Mouse (Mus musculus): Measurements from ENCODE around the gene Syk. TPM values are rescaled to one million over a fixed set of nuclear protein-coding genes. Genes with fewer than 3 reads are reported as not detected.

The Syk gene
- polyA plus RNA-seq (2017; shearing (Covaris generic)): 1 to 10 TPM in 1 of 2 experiments, under 1 TPM in 1; 0.63 to 1.4 TPM

- ATAC-seq: peak; percentile 32
These were observed at the start of gene Syk for GRCm38 (mm10) chr13:52582878-52583661. Syk (plus strand) TSS chr13:52583173.

GRCm38 (mm10) chr13:52533644-52534043 is 49.3 kb upstream of the Syk start:
- ATAC-seq: no peak

- no peak for ATAC-seq
These were observed 47.4 kb upstream of the Syk start for GRCm38 (mm10) chr13:52535542-52535941.

- ATAC-seq: no peak
These were observed 45.0 kb upstream of the Syk start for GRCm38 (mm10) chr13:52537754-52538587.

- ATAC-seq: no peak
These were observed 44.3 kb upstream of the Syk start for GRCm38 (mm10) chr13:52538588-52539116.

- ATAC-seq: no peak
These were observed 43.5 kb upstream of the Syk start for GRCm38 (mm10) chr13:52539461-52539860.

GRCm38 (mm10) chr13:52541385-52542035 is 41.5 kb upstream of the Syk start:
- ATAC-seq: no peak

- ATAC-seq: no peak
These were observed 40.9 kb upstream of the Syk start for GRCm38 (mm10) chr13:52542036-52542526.

GRCm38 (mm10) chr13:52542636-52543035 is 40.3 kb upstream of the Syk start:
- ATAC-seq: no peak

GRCm38 (mm10) chr13:52546288-52546687 is 36.7 kb upstream of the Syk start:
- ATAC-seq: no peak

GRCm38 (mm10) chr13:52550690-52551193 is 32.2 kb upstream of the Syk start:
- no peak for ATAC-seq

- ATAC-seq: no peak
These were observed 31.7 kb upstream of the Syk start for GRCm38 (mm10) chr13:52551275-52551674.

- no peak for ATAC-seq
These were observed 30.0 kb upstream of the Syk start for GRCm38 (mm10) chr13:52552822-52553477.

- no peak for ATAC-seq
These were observed 28.3 kb upstream of the Syk start for GRCm38 (mm10) chr13:52554722-52555121.

GRCm38 (mm10) chr13:52557421-52557820 is 25.6 kb upstream of the Syk start:
- ATAC-seq: no peak

- ATAC-seq: no peak
These were observed 21.4 kb upstream of the Syk start for GRCm38 (mm10) chr13:52561367-52562165.

GRCm38 (mm10) chr13:52562166-52562571 is 20.8 kb upstream of the Syk start:
- no peak for ATAC-seq

GRCm38 (mm10) chr13:52565103-52565739 is 17.8 kb upstream of the Syk start:
- ATAC-seq: no peak

GRCm38 (mm10) chr13:52566188-52566760 is 16.7 kb upstream of the Syk start:
- no peak for ATAC-seq

- ATAC-seq: no peak
These were observed 16.2 kb upstream of the Syk start for GRCm38 (mm10) chr13:52566777-52567176.
